Mouse (Mus musculus): ENCODE results near the gene Oaz2. TPM values are rescaled to one million over a fixed set of nuclear protein-coding genes. Genes with fewer than 3 reads are reported as not detected.

Oaz2 gene
- polyA plus RNA-seq, 1 experiment from 2014 or later, result 261 TPM

GRCm38 (mm10) chr9:65676358-65677118, 8.7 kb downstream of the Oaz2 start:
- WGBS, result 0% methylated on average over 32 of the region's 51 CpGs
- H3K27ac ChIP-seq (replicated peaks; ENCODE audit: low read depth, low read length), result 0 out of 2 replicates have a peak overlapping the region, but pooled peaks have one; percentile 30

DNA sequence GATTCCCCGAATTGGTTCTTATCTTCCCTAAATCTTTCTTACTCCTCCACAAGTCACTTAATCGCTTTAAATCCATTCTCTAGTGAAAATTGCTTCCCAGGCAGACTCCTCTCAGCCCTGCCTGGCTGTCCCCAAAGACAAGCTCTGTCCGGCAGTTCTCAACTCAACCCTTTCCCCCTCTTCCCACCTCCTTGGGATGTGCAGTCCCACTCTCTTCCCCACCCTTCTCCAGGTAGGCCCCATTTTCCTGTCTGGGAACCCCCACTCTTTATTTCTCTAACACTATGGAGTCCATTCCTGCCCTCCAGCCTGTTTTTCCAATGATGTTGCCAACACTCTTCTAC, 9.3 kb downstream of the Oaz2 start:
- peak overlapping the region; percentile 93 for H3K4me2 ChIP-seq (ENCODE audit: low read depth, severe bottlenecking)

More at GRCm38 (mm10) chr9:65676358-65677118, 8.7 kb downstream of the Oaz2 start:
- Histone ChIP-seq H3K36me3 (ENCODE audit: control insufficient read depth, insufficient read depth, low read length) (no peaks in the 10 kb centered on the region), H3K27me3 (ENCODE audit: control insufficient read depth, insufficient read depth, low read length) (no peaks in the 10 kb centered on the region), H3K4me2 (ENCODE audit: low read depth, severe bottlenecking) (peak overlapping the region; percentile 93), H3K4me3 (ENCODE audit: low read depth, low read length) (peak overlapping the region; percentile 78), H3K4me1 (ENCODE audit: control insufficient read depth, insufficient read depth, low read length) (peaks cover 34% of the 10 kb centered on the region), H3K9me3 (ENCODE audit: control insufficient read depth, low read length) (no peaks in the 10 kb centered on the region), H3K9ac (ENCODE audit: low read length) (peak overlapping the region; percentile 69)
- peak; percentile 99 for DNase-seq (ENCODE audit: low spot score)
- peak; percentile 92 for ATAC-seq (ENCODE audit: insufficient number of reproducible peaks, low FRiP score, low TSS enrichment, low read depth)

DNA sequence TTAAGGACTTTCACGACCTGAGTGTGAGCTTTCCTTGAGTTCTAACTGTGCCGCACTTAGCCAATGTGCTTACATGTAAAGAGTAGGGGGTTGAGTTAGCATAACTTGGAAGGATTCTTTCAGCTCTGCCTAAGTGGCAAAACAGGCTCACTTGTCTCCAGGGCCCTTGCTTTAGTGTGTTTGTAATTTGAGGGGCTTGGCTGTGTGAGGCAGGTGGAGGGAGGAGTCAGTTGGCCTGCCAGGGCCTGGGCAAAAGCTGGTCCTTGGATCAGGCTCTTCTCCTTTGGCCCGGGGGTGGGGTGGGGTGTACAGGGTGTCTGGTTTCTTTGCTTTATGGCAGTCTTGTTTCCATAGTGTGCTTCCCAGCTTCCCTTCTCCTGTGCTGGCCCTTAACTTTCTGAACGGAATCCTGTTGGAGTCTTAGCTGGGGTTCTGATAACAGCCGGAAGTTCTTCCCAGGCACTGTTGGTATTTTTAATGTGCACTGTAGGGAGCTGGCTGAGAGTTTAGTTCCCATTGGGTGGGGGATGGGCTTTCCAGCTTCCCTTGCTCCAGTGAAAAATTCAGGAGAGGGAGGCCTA, 11.5 kb downstream of the Oaz2 start:
- WGBS, result 7% methylated on average over 5 of the region's 5 CpGs
- peak overlapping the region; percentile 12 for H3K4me3 ChIP-seq (ENCODE audit: low read depth, low read length)
- H3K4me2 ChIP-seq (ENCODE audit: low read depth, severe bottlenecking), result peak overlapping the region; percentile 93
- H3K36me3 ChIP-seq (ENCODE audit: control insufficient read depth, insufficient read depth, low read length), result no peaks in the 10 kb centered on the region
- no peaks in the 10 kb centered on the region for H3K27me3 ChIP-seq (ENCODE audit: control insufficient read depth, insufficient read depth, low read length)
- no peaks in the 10 kb centered on the region for H3K9me3 ChIP-seq (ENCODE audit: control insufficient read depth, low read length)
- peak overlapping the region; percentile 72 for H3K27ac ChIP-seq (replicated peaks; ENCODE audit: low read depth, low read length)
- peak; percentile 79 for ATAC-seq (ENCODE audit: insufficient number of reproducible peaks, low FRiP score, low TSS enrichment, low read depth)
- peak; percentile 78 for DNase-seq (ENCODE audit: low spot score)
- H3K4me1 ChIP-seq (ENCODE audit: control insufficient read depth, insufficient read depth, low read length), result peaks cover 34% of the 10 kb centered on the region
- H3K9ac ChIP-seq (ENCODE audit: low read length), result no peak overlapping the region

More for the DNA sequence above, 9.3 kb downstream of the Oaz2 start:
- 2% methylated on average over 3 of the region's 3 CpGs for WGBS
- H3K36me3 ChIP-seq (ENCODE audit: control insufficient read depth, insufficient read depth, low read length), result no peaks in the 10 kb centered on the region
- peak overlapping the region; percentile 69 for H3K9ac ChIP-seq (ENCODE audit: low read length)
- no peaks in the 10 kb centered on the region for H3K27me3 ChIP-seq (ENCODE audit: control insufficient read depth, insufficient read depth, low read length)
- DNase-seq (ENCODE audit: low spot score) (no peak), ATAC-seq (ENCODE audit: insufficient number of reproducible peaks, low FRiP score, low TSS enrichment, low read depth) (no peak)
- no peak overlapping the region for H3K27ac ChIP-seq (replicated peaks; ENCODE audit: low read depth, low read length)
- no peaks in the 10 kb centered on the region for H3K9me3 ChIP-seq (ENCODE audit: control insufficient read depth, low read length)
- H3K4me3 ChIP-seq (ENCODE audit: low read depth, low read length), result peak overlapping the region; percentile 78
- H3K4me1 ChIP-seq (ENCODE audit: control insufficient read depth, insufficient read depth, low read length), result peaks cover 34% of the 10 kb centered on the region

DNA sequence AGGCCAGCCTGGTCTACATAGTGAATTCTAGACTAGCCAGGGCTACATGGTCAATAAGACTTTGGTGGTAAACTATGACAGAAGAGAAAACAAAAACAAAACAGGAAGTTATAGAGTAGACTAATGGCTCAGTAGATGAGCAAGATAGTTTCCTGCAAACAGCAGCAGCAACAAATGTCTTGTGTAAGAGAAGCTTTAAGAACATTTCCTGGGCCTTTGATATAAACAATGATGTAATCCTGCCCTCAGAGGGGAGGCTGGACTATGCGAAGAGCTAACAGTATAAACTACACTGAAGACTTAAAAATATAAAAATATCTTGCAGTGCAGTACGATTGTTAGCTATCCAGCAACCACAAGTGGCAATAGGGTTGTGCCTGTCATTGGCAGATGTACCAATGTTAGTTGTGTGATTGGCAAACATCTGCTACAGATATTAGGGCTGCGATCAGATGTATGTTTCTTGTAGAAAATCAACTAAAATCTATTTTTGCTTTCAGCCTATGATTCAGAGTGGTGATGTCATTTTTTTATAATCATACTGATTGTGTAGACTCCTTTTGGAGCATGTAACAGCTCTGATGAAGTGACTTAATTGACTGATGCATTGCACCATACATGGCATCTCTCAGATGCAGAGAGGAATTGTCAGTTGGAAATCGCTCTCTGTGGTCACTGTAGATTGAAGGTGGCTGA, 13.3 kb downstream of the Oaz2 start:
- Histone ChIP-seq H3K4me2 (ENCODE audit: low read depth, severe bottlenecking) (no peak overlapping the region), H3K9ac (ENCODE audit: low read length) (no peak overlapping the region), H3K4me3 (ENCODE audit: low read depth, low read length) (no peak overlapping the region), H3K27me3 (ENCODE audit: control insufficient read depth, insufficient read depth, low read length) (no peaks in the 10 kb centered on the region), H3K9me3 (ENCODE audit: control insufficient read depth, low read length) (no peaks in the 10 kb centered on the region), H3K27ac (replicated peaks; ENCODE audit: low read depth, low read length) (no peak overlapping the region), H3K36me3 (ENCODE audit: control insufficient read depth, insufficient read depth, low read length) (0 out of 2 replicates have a peak, but pooled peaks cover 2% of the 10 kb centered on the region), H3K4me1 (ENCODE audit: control insufficient read depth, insufficient read depth, low read length) (peaks cover 32% of the 10 kb centered on the region)
- 92% methylated on average over 4 of the region's 4 CpGs for WGBS
- DNase-seq (ENCODE audit: low spot score) (no peak), ATAC-seq (ENCODE audit: insufficient number of reproducible peaks, low FRiP score, low TSS enrichment, low read depth) (no peak)

GRCm38 (mm10) chr9:65681634-65681940, 13.8 kb downstream of the Oaz2 start:
- H3K36me3 ChIP-seq (ENCODE audit: control insufficient read depth, insufficient read depth, low read length), result 0 out of 2 replicates have a peak, but pooled peaks cover 4% of the 10 kb centered on the region
- no peak overlapping the region for H3K4me2 ChIP-seq (ENCODE audit: low read depth, severe bottlenecking)
- no peak overlapping the region for H3K9ac ChIP-seq (ENCODE audit: low read length)
- no peak overlapping the region for H3K4me3 ChIP-seq (ENCODE audit: low read depth, low read length)
- H3K27ac ChIP-seq (replicated peaks; ENCODE audit: low read depth, low read length), result no peak overlapping the region
- DNase-seq (ENCODE audit: low spot score) (no peak), ATAC-seq (ENCODE audit: insufficient number of reproducible peaks, low FRiP score, low TSS enrichment, low read depth) (no peak)
- WGBS, result 97% methylated on average over 2 of the region's 2 CpGs
- H3K4me1 ChIP-seq (ENCODE audit: control insufficient read depth, insufficient read depth, low read length), result peaks cover 32% of the 10 kb centered on the region
- no peaks in the 10 kb centered on the region for H3K9me3 ChIP-seq (ENCODE audit: control insufficient read depth, low read length)
- no peaks in the 10 kb centered on the region for H3K27me3 ChIP-seq (ENCODE audit: control insufficient read depth, insufficient read depth, low read length)

- H3K27me3 ChIP-seq (ENCODE audit: control insufficient read depth, insufficient read depth, low read length), result no peaks in the 10 kb centered on the region
- H3K4me3 ChIP-seq (ENCODE audit: low read depth, low read length), result no peak overlapping the region
- H3K9ac ChIP-seq (ENCODE audit: low read length), result no peak overlapping the region
- H3K4me1 ChIP-seq (ENCODE audit: control insufficient read depth, insufficient read depth, low read length), result peaks cover 32% of the 10 kb centered on the region
- 0 out of 2 replicates have a peak, but pooled peaks cover 4% of the 10 kb centered on the region for H3K36me3 ChIP-seq (ENCODE audit: control insufficient read depth, insufficient read depth, low read length)
- H3K27ac ChIP-seq (replicated peaks; ENCODE audit: low read depth, low read length), result no peak overlapping the region
- DNase-seq (ENCODE audit: low spot score) (no peak), ATAC-seq (ENCODE audit: insufficient number of reproducible peaks, low FRiP score, low TSS enrichment, low read depth) (no peak)
- no peaks in the 10 kb centered on the region for H3K9me3 ChIP-seq (ENCODE audit: control insufficient read depth, low read length)
- 87% methylated on average over 3 of the region's 3 CpGs for WGBS
- no peak overlapping the region for H3K4me2 ChIP-seq (ENCODE audit: low read depth, severe bottlenecking)
Observed at GRCm38 (mm10) chr9:65682183-65682582, 14.4 kb downstream of the Oaz2 start.

GRCm38 (mm10) chr9:65682994-65683393, 15.2 kb downstream of the Oaz2 start:
- Histone ChIP-seq H3K4me2 (ENCODE audit: low read depth, severe bottlenecking) (no peak overlapping the region), H3K4me3 (ENCODE audit: low read depth, low read length) (no peak overlapping the region), H3K27ac (replicated peaks; ENCODE audit: low read depth, low read length) (no peak overlapping the region), H3K27me3 (ENCODE audit: control insufficient read depth, insufficient read depth, low read length) (no peaks in the 10 kb centered on the region), H3K36me3 (ENCODE audit: control insufficient read depth, insufficient read depth, low read length) (peaks cover 4% of the 10 kb centered on the region; the same call in 1 of the 2 replicates), H3K9ac (ENCODE audit: low read length) (no peak overlapping the region), H3K9me3 (ENCODE audit: control insufficient read depth, low read length) (no peaks in the 10 kb centered on the region), H3K4me1 (ENCODE audit: control insufficient read depth, insufficient read depth, low read length) (peaks cover 25% of the 10 kb centered on the region)
- DNase-seq (ENCODE audit: low spot score) (no peak), ATAC-seq (ENCODE audit: insufficient number of reproducible peaks, low FRiP score, low TSS enrichment, low read depth) (no peak)
- WGBS, result 76% methylated on average over 1 of the region's 1 CpGs

DNA sequence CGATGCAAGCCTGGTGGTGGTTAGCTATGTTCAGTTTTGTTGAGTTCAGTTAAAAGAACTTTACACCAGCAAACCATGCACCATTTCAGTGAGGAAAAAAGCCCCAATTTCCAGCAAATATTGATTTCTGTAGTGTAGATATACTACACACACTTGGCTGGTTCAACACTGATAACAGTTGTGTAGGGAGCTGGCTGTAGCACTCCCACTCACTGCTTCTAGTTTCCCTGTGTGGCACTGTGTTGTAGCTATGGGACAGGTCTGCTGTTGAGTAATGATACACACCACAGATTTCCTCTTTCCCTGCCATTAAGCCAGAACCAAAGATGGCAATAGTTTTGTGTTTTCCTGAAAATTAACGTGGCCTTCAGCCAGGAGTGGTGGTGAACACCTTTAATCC, 16.9 kb downstream of the Oaz2 start:
- Histone ChIP-seq H3K4me2 (ENCODE audit: low read depth, severe bottlenecking) (no peak overlapping the region), H3K27ac (replicated peaks; ENCODE audit: low read depth, low read length) (no peak overlapping the region), H3K4me3 (ENCODE audit: low read depth, low read length) (no peak overlapping the region), H3K9me3 (ENCODE audit: control insufficient read depth, low read length) (no peaks in the 10 kb centered on the region), H3K4me1 (ENCODE audit: control insufficient read depth, insufficient read depth, low read length) (peaks cover 8% of the 10 kb centered on the region), H3K36me3 (ENCODE audit: control insufficient read depth, insufficient read depth, low read length) (peaks cover 4% of the 10 kb centered on the region; the same call in 1 of the 2 replicates), H3K9ac (ENCODE audit: low read length) (no peak overlapping the region), H3K27me3 (ENCODE audit: control insufficient read depth, insufficient read depth, low read length) (no peaks in the 10 kb centered on the region)
- 91% methylated on average over 2 of the region's 2 CpGs for WGBS
- no peak for ATAC-seq (ENCODE audit: insufficient number of reproducible peaks, low FRiP score, low TSS enrichment, low read depth)
- DNase-seq (ENCODE audit: low spot score), result no peak
